ENCODE assay signal across 15 mouse cellular contexts in the genomic region with DNA sequence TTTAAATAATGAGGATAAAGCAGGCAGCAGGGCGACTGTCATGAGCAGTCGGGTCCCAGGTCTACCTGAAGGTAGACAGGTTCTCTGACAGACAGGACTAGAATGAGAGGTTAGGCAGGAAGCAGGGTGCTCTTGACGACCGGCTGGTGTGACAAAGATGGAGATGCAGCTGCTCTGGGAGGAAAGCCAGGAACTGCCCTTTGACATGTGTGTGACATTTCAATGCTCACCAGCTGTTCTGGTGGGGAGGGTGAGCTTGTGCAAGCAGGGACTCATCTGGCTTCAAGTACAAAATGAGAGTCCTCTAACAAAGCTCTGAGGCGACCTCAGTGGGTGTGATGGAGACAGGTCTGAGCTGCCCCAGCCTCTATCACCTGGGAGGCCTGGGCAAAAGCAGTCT. TPM values are rescaled to one million over a fixed set of nuclear protein-coding genes. Genes with fewer than 3 reads are reported as not detected.
DNase-seq lines count a peak whose midpoint lies in the region; ATAC-seq and TF ChIP-seq lines count a peak whose summit lies in the region.
"Had no signal": no experiment of that assay in that cellular context is flagged by ENCODE, and none has a peak within 500 bp of the region (broad histone marks: within the 10 kb centered on the region; RNA-seq: fewer than 3 reads in every experiment).

No protein-coding gene starts in this region.

- 61% methylated on average over 5 of the region's 5 CpGs for WGBS in neural tube, embryonic 14.5 days
- WGBS in lung, postnatal 0 days, result 48% methylated on average over 5 of the region's 5 CpGs

- peak; percentile 18; the same call in 1 of the 2 replicates for TF ChIP-seq EP300 in lung, postnatal 0 days (IDR thresholded peaks at IDR 0.05)

- intact Hi-C loops in gastrocnemius, adult 2 months (cut with DNase I), result no loop called here
- intact Hi-C loops in left cerebral cortex, postnatal 10 days (cut with DNase I), result no loop called here

- TF ChIP-seq CTCF in gastrocnemius, adult 2 months (IDR thresholded peaks at IDR 0.05), result no peak
- no peak for TF ChIP-seq CTCF in lung, postnatal 0 days (IDR thresholded peaks at IDR 0.05)
- TF ChIP-seq CTCF in layer of hippocampus, adult 2 months (conservative IDR thresholded peaks at IDR 0.05), result no peak

- peaks cover 48% of the 10 kb centered on the region for H3K36me3 ChIP-seq in neural tube, embryonic 14.5 days (ENCODE audit: control insufficient read depth, insufficient read depth, low read length)
- H3K36me3 ChIP-seq in lung, postnatal 0 days (ENCODE audit: insufficient read depth, low read length), result peaks cover 32% of the 10 kb centered on the region

- H3K4me3 ChIP-seq in gastrocnemius, adult 2 months, result no peak overlapping the region
- no peak overlapping the region for H3K4me3 ChIP-seq in neural tube, embryonic 14.5 days (ENCODE audit: low read depth, low read length)
- no peak overlapping the region for H3K4me3 ChIP-seq in lung, postnatal 0 days (ENCODE audit: low read depth, low read length)
- no peak overlapping the region for H3K4me3 ChIP-seq in layer of hippocampus, adult 2 months
- H3K4me3 ChIP-seq: heart, embryonic 15.5 days had no signal

- no peaks in the 10 kb centered on the region for H3K27me3 ChIP-seq in neural tube, embryonic 14.5 days (ENCODE audit: control insufficient read depth, insufficient read depth, low read length)
- H3K27me3 ChIP-seq in lung, postnatal 0 days (replicated peaks; ENCODE audit: insufficient read depth, low read length), result no peaks in the 10 kb centered on the region
- H3K27me3 ChIP-seq: heart, embryonic 15.5 days had no signal

- no peaks in the 10 kb centered on the region for H3K4me1 ChIP-seq in neural tube, embryonic 14.5 days (ENCODE audit: control insufficient read depth, insufficient read depth, low read length)
- 0 out of 2 replicates have a peak, but pooled peaks cover 5% of the 10 kb centered on the region for H3K4me1 ChIP-seq in lung, postnatal 0 days (ENCODE audit: insufficient read depth, low read depth, low read length)
- H3K4me1 ChIP-seq: heart, embryonic 15.5 days had no signal

- ATAC-seq in neural tube, embryonic 14.5 days (ENCODE audit: low read depth), result no peak
- ATAC-seq in lung, postnatal 0 days, result peak; percentile 49

- no peaks in the 10 kb centered on the region for H3K9me3 ChIP-seq in neural tube, embryonic 14.5 days (ENCODE audit: control insufficient read depth, low read length)
- no peaks in the 10 kb centered on the region for H3K9me3 ChIP-seq in lung, postnatal 0 days (ENCODE audit: low read length)
- H3K9me3 ChIP-seq: heart, embryonic 15.5 days had no signal

- DNase-seq in gastrocnemius, adult 2 months, result peak; percentile 74
- DNase-seq in gastrocnemius, postnatal 10 days, result no peak
- DNase-seq in neural tube, embryonic 10.5 days (ENCODE audit: extremely low spot score, low spot score), result no peak
- DNase-seq in lung, postnatal 0 days (ENCODE audit: low spot score), result peak; percentile 82
- DNase-seq in layer of hippocampus, adult 2 months (ENCODE audit: low spot score in 2 of 2), result no peak
- no peak for DNase-seq in left cerebral cortex, postnatal 10 days (ENCODE audit: extremely low spot score in 1 of 2, low spot score in 2 of 2)
- DNase-seq: B cell, adult 2 months; cerebellum, postnatal 14 days; heart, adult 11 months; midbrain, embryonic 14.5 days; right cerebral cortex, postnatal 14 days; thymus, postnatal 4 days had no signal

- H3K4me2 ChIP-seq in neural tube, embryonic 14.5 days (ENCODE audit: low read depth, low read length), result no peak overlapping the region
- H3K4me2 ChIP-seq in lung, postnatal 0 days (replicated peaks; ENCODE audit: low read depth, low read length), result no peak overlapping the region
- H3K4me2 ChIP-seq: heart, embryonic 15.5 days had no signal

- peak overlapping the region; percentile 97 for H3K27ac ChIP-seq in gastrocnemius, adult 2 months
- H3K27ac ChIP-seq in neural tube, embryonic 14.5 days (ENCODE audit: low read depth, low read length), result 0 out of 2 replicates have a peak overlapping the region, but pooled peaks have one; percentile 18
- H3K27ac ChIP-seq in lung, postnatal 0 days (ENCODE audit: low read length), result no peak overlapping the region
- H3K27ac ChIP-seq in layer of hippocampus, adult 2 months, result no peak overlapping the region
- H3K27ac ChIP-seq: heart, embryonic 15.5 days; macrophage had no signal

- no peak overlapping the region for H3K9ac ChIP-seq in neural tube, embryonic 14.5 days (replicated peaks; ENCODE audit: low read depth, low read length)
- H3K9ac ChIP-seq in lung, postnatal 0 days (replicated peaks; ENCODE audit: low read depth), result no peak overlapping the region
- H3K9ac ChIP-seq: heart, embryonic 15.5 days had no signal

RNA-seq across cellular contexts. Expression of a gene that starts 18.2 kb away (rescaled TPM):
- total RNA-seq in gastrocnemius, adult 2 months (2021), result 10 to 100 TPM; 34.7 to 51.1 TPM
- 10 to 100 TPM; 38.1 to 40.7 TPM for total RNA-seq in gastrocnemius, postnatal 10 days (2021)
- 58.1 and 65.9 TPM in 2 replicates for polyA plus RNA-seq in neural tube, embryonic 14.5 days (2014; fragmentation: Nextera tagmentation; extraction: Ambion mirVana)
- 21.8 and 22.9 TPM in 2 replicates for polyA plus RNA-seq in lung, postnatal 0 days (2015; fragmentation: Nextera tagmentation; extraction: Ambion mirVana)
- 10 to 100 TPM; 33.8 to 35.5 TPM for total RNA-seq in layer of hippocampus, adult 2 months (2021)
- 10 to 100 TPM; 46.5 to 46.9 TPM for total RNA-seq in left cerebral cortex, postnatal 10 days (2021)

RNA-seq across cellular contexts. Expression of a gene that starts 25.9 kb away (rescaled TPM):
- total RNA-seq in gastrocnemius, adult 2 months (2021), result 1 to 10 TPM; 2.6 to 3.4 TPM
- total RNA-seq in gastrocnemius, postnatal 10 days (2021), result 1 to 10 TPM; 3.5 to 6.7 TPM
- polyA plus RNA-seq in neural tube, embryonic 14.5 days (2014; fragmentation: Nextera tagmentation; extraction: Ambion mirVana), result 0.35 and 0.40 TPM in 2 replicates
- 223 and 355 TPM in 2 replicates for polyA plus RNA-seq in lung, postnatal 0 days (2015; fragmentation: Nextera tagmentation; extraction: Ambion mirVana)
- total RNA-seq in layer of hippocampus, adult 2 months (2021), result under 1 TPM in 1 of 2 experiments, not detected in 1; 0.69 TPM
- total RNA-seq in left cerebral cortex, postnatal 10 days (2021), result 1 to 10 TPM; 1.7 to 3.4 TPM
- polyA plus RNA-seq: midbrain, embryonic 14.5 days had no signal

RNA-seq across cellular contexts. Expression of a gene that starts 32.2 kb away (rescaled TPM):
- total RNA-seq in gastrocnemius, adult 2 months (2021), result 10 to 100 TPM; 34.3 to 43.2 TPM
- 10 to 100 TPM; 52.6 to 53.7 TPM for total RNA-seq in gastrocnemius, postnatal 10 days (2021)
- 157 and 198 TPM in 2 replicates for polyA plus RNA-seq in neural tube, embryonic 14.5 days (2014; fragmentation: Nextera tagmentation; extraction: Ambion mirVana)
- polyA plus RNA-seq in lung, postnatal 0 days (2015; fragmentation: Nextera tagmentation; extraction: Ambion mirVana), result 73.4 and 78.1 TPM in 2 replicates
- 100 to 1,000 TPM; 160 to 170 TPM for total RNA-seq in layer of hippocampus, adult 2 months (2021)
- total RNA-seq in left cerebral cortex, postnatal 10 days (2021), result 100 to 1,000 TPM; 168 to 176 TPM

RNA-seq across cellular contexts. Expression of a gene that starts 36.3 kb away (rescaled TPM):
- total RNA-seq in gastrocnemius, adult 2 months (2021), result 1 to 10 TPM; 2.2 to 2.3 TPM
- total RNA-seq in gastrocnemius, postnatal 10 days (2021), result 1 to 10 TPM; 3.0 to 3.1 TPM
- polyA plus RNA-seq in neural tube, embryonic 14.5 days (2014; fragmentation: Nextera tagmentation; extraction: Ambion mirVana), result 4.9 and 5.4 TPM in 2 replicates
- 4.1 and 4.6 TPM in 2 replicates for polyA plus RNA-seq in lung, postnatal 0 days (2015; fragmentation: Nextera tagmentation; extraction: Ambion mirVana)
- 1 to 10 TPM; 4.3 to 4.5 TPM for total RNA-seq in layer of hippocampus, adult 2 months (2021)
- total RNA-seq in left cerebral cortex, postnatal 10 days (2021), result 1 to 10 TPM; 3.3 to 3.7 TPM

RNA-seq across cellular contexts. Expression of a gene that starts 37.3 kb away (rescaled TPM):
- total RNA-seq in gastrocnemius, adult 2 months (2021), result 100 to 1,000 TPM in 1 of 2 experiments, 10 to 100 TPM in 1; 45.3 to 211 TPM
- total RNA-seq in gastrocnemius, postnatal 10 days (2021), result 10 to 100 TPM; 16.1 to 31.1 TPM
- 39.8 and 43.6 TPM in 2 replicates for polyA plus RNA-seq in neural tube, embryonic 14.5 days (2014; fragmentation: Nextera tagmentation; extraction: Ambion mirVana)
- polyA plus RNA-seq in lung, postnatal 0 days (2015; fragmentation: Nextera tagmentation; extraction: Ambion mirVana), result 16.7 and 21.5 TPM in 2 replicates
- total RNA-seq in layer of hippocampus, adult 2 months (2021), result 10 to 100 TPM; 54.5 to 57.6 TPM
- 10 to 100 TPM; 48.9 to 51.3 TPM for total RNA-seq in left cerebral cortex, postnatal 10 days (2021)

Comparison
In these comparisons a context has a peak if more than half of its experiments do, and no peak if none do; other contexts are left out.
1. DNase-seq: peak in gastrocnemius, adult 2 months (single experiment) and lung, postnatal 0 days (single experiment); none in gastrocnemius, postnatal 10 days (single experiment), neural tube, embryonic 10.5 days (single experiment), layer of hippocampus, adult 2 months (0 of 2) and left cerebral cortex, postnatal 10 days (0 of 2).
2. H3K27ac ChIP-seq: peak in gastrocnemius, adult 2 months (single experiment) and neural tube, embryonic 14.5 days (single experiment); none in lung, postnatal 0 days (single experiment) and layer of hippocampus, adult 2 months (single experiment).